Mouse (Mus musculus): ENCODE results near the gene Plb1. TPM values are rescaled to one million over a fixed set of nuclear protein-coding genes. Genes with fewer than 3 reads are reported as not detected.

Gene Plb1
- total RNA-seq (2023) = not detected in 2 replicates

GRCm38 (mm10) chr5:32232474-32232873 is at the start of gene Plb1:
Gene Plb1 (plus strand): TSS chr5:32232708.

Other genes with a start within 250 kb of the Plb1 start
- 252 and 333 TPM in 2 replicates for gene Fosl2, start 96.9 kb upstream of the Plb1 start, total RNA-seq (2023)
- gene Ppp1cb, start 226.1 kb downstream of the Plb1 start, total RNA-seq (2023) = 240 and 270 TPM in 2 replicates